Mouse (Mus musculus) midbrain, embryonic 11.5 days (tissue): ENCODE measurements at regions not wholly inside any gene's neighbourhood (a gene's known extent, or its start where the extent isn't known, plus 50 kb on each side); places are given as distances from the start of the nearest gene placed in this dataset.
A peak's percentile ranks its signal among the peaks of the same experiment; 100 is the strongest.

Source experiments
- ATAC-seq: fragments of 200-750 bp; cut with Nextera tagmentation; 2 replicates; pipeline ENCODE4 v1.8.0; 2017; ENCODE audit warnings: moderate TSS enrichment, moderate library complexity; ENCODE audit not compliant: low FRiP score
- DNase-seq: peaks from one replicate; pipeline ENCODE4 v3.0.0; 2015; ENCODE audit warnings: low spot score; ENCODE audit errors: missing footprints
- H3K27ac ChIP-seq: fragments of 300-500 bp; sonication (generic); 2 replicates; pipeline ENCODE4 v1.5.1; 2014; ENCODE audit warnings: low read depth, low read length
- H3K27me3 ChIP-seq: fragments of 300-500 bp; sonication (generic); 2 replicates; pipeline ENCODE4 v1.6.1; 2014; ENCODE audit warnings: mild to moderate bottlenecking, low read length, moderate library complexity, mixed read lengths; ENCODE audit not compliant: control insufficient read depth, insufficient read depth
- H3K36me3 ChIP-seq: fragments of 300-500 bp; sonication (generic); 2 replicates; pipeline ENCODE4 v1.6.1; 2014; ENCODE audit warnings: mild to moderate bottlenecking, low read length, moderate library complexity, mixed read lengths; ENCODE audit not compliant: control insufficient read depth, insufficient read depth
- H3K4me1 ChIP-seq: fragments of 300-500 bp; sonication (generic); 2 replicates; pipeline ENCODE4 v1.6.1; 2014; ENCODE audit warnings: low read length; ENCODE audit not compliant: control insufficient read depth, insufficient read depth
- H3K4me2 ChIP-seq: fragments of 300-500 bp; sonication (generic); 2 replicates; pipeline ENCODE4 v1.6.1; 2014; ENCODE audit warnings: mild to moderate bottlenecking, moderate library complexity
- H3K4me3 ChIP-seq: fragments of 300-500 bp; sonication (generic); 2 replicates; pipeline ENCODE4 v1.5.1; 2014; ENCODE audit warnings: low read depth, low read length
- H3K9ac ChIP-seq: fragments of 300-500 bp; sonication (generic); 2 replicates; pipeline ENCODE4 v1.6.1; 2014; ENCODE audit warnings: low read length
- H3K9me3 ChIP-seq: fragments of 300-500 bp; sonication (generic); 2 replicates; pipeline ENCODE4 v1.6.1; 2016; ENCODE audit warnings: low read length; ENCODE audit not compliant: control insufficient read depth
- WGBS: fragments of 180-500 bp; shearing (Covaris S2); extraction: QIAGEN DNeasy Blood & Tissue Kit; methylation state at CpG from one replicate; pipeline ENCODE4 v1.1.7; 2014; 5-methylcytosine and 5-hydroxymethylcytosine counted together

DNA sequence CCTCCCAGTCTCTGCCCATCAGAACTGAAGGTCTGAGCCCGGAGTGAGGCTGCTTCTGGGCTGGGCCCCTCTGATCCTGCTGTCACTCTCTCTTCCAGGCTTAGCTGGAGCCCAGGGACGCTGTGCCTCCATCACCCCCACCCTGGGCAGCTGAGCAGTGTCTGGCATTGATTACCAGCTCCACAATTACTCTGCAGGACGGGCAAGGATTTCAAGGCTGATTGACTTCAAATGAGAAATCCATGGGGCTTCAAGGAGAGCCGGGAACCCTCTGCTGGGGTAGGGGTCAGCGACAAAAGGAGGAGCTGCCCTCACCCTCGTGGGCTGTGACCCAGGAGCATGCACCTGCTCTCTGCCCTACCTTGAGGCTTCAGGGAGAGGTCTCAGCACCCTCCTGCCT lies 107.1 kb upstream of the Csf3r start:
- ATAC-seq, result no peak
- Histone ChIP-seq H3K36me3 (no peaks in the 10 kb centered on the region), H3K9me3 (no peaks in the 10 kb centered on the region), H3K27ac (no peak overlapping the region), H3K9ac (no peak overlapping the region), H3K4me2 (no peak overlapping the region), H3K4me1 (peaks cover 13% of the 10 kb centered on the region), H3K4me3 (no peak overlapping the region), H3K27me3 (no peaks in the 10 kb centered on the region; the same call in 1 of the 2 replicates)
- WGBS, result under 1% methylated on average over 6 of the region's 6 CpGs
- no peak for DNase-seq

DNA sequence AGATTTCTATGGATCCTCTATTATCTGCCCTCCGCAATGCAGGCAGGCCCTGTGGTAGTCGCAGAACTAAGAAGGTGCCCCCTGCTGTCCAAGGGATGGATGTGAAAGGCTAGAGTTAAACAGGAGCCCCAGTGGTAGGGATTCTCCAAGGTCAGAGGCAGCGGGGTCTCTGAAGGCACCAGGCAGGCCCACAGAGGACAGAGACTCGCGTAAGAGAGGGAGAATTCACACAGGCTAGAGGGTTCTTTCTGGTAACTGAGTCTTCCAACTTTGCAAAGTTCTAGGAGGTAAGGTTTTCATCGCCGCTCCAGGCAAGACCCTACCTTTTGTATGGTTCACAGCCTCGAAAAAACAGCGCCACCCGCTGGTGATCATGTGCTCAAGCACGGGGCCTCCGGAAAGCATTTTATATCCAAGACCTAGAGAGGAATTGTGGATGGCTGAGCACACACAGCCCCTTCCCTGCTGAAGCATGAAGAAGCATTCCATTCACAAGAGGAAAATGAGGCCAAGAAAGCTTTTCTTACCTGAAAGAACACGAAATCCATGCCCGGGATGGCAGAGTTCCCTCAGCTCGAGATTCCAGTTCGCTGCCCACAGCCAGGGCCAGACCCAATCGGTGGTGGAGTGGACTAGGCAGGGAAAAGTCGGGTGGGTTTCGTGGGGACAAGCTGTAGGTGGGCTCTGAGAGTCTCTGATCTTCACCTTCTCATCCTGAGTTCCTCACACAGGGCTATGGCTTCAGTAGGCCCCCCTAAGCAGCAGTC lies 102.6 kb upstream of the Csf3r start:
- Histone ChIP-seq H3K27ac (no peak overlapping the region), H3K9ac (peak overlapping the region; percentile 43), H3K27me3 (no peaks in the 10 kb centered on the region; the same call in 1 of the 2 replicates), H3K4me2 (peak overlapping the region; percentile 38), H3K36me3 (no peaks in the 10 kb centered on the region), H3K4me1 (peaks cover 25% of the 10 kb centered on the region), H3K9me3 (no peaks in the 10 kb centered on the region), H3K4me3 (no peak overlapping the region)
- WGBS, result 5% methylated on average over 19 of the region's 19 CpGs
- DNase-seq (peak; percentile 97), ATAC-seq (peak; percentile 53)

DNA sequence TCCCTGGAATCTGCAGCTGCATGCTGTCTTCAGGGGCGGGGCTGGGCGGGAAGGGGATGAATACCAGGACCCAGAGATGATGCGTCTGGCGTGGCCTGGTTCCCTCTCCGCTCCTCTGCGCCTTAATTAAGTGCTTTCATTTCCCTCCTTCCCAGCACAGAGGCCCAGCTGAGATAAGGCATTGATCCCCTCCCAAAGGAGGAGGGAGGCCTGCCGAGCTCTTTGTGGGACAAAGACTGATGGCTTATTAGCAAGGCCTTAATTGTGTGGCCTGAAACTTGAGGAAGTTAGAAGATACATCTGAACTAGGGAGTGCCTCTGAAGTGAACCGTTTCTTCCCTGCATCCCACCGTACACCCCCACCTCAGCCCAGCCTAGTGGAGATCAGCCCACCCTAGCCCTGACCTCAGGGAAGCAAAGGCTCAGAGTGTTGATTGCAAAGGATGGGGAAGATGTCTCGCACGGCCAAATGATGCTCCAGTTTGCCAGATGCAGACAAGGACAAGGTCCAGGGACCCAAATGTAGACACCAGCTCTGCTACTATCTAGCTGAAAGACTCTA lies 102.0 kb upstream of the Csf3r start:
- no peak overlapping the region for H3K4me3 ChIP-seq
- no peak overlapping the region; the same call in 1 of the 2 replicates for H3K9ac ChIP-seq
- DNase-seq, result peak; percentile 87
- H3K4me1 ChIP-seq, result peaks cover 18% of the 10 kb centered on the region
- H3K4me2 ChIP-seq, result no peak overlapping the region
- WGBS, result 9% methylated on average over 11 of the region's 11 CpGs
- ATAC-seq, result peak; percentile 47
- H3K27ac ChIP-seq, result 0 out of 2 replicates have a peak overlapping the region, but pooled peaks have one; percentile 7
- H3K9me3 ChIP-seq, result no peaks in the 10 kb centered on the region
- no peaks in the 10 kb centered on the region for H3K36me3 ChIP-seq
- H3K27me3 ChIP-seq, result no peaks in the 10 kb centered on the region; the same call in 1 of the 2 replicates

DNA sequence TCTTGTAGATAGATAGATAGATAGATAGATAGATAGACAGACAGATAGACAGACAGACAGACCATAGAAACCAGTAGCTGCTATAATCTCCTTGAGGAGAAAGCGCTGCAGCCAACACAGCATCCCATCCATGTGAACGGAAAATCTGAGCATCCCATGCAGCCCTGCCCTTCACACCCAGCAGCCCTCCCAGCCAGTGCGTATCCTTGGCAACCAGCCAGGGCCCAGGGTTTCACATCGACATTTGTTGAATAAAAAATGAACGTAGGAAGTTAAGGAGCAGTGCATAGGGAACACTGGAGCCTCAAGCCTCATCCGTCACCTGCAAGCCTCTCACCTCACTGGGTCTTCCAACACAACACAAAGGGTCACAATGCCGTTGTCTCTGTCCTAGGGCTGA lies 101.1 kb upstream of the Csf3r start:
- Histone ChIP-seq H3K36me3 (no peaks in the 10 kb centered on the region), H3K4me2 (no peak overlapping the region), H3K4me1 (peaks cover 18% of the 10 kb centered on the region), H3K9ac (no peak overlapping the region), H3K4me3 (no peak overlapping the region), H3K27ac (no peak overlapping the region), H3K27me3 (no peaks in the 10 kb centered on the region; the same call in 1 of the 2 replicates), H3K9me3 (no peaks in the 10 kb centered on the region)
- 34% methylated on average over 7 of the region's 7 CpGs for WGBS
- DNase-seq, result no peak
- ATAC-seq, result peak; percentile 48; the same call in 1 of the 2 replicates

DNA sequence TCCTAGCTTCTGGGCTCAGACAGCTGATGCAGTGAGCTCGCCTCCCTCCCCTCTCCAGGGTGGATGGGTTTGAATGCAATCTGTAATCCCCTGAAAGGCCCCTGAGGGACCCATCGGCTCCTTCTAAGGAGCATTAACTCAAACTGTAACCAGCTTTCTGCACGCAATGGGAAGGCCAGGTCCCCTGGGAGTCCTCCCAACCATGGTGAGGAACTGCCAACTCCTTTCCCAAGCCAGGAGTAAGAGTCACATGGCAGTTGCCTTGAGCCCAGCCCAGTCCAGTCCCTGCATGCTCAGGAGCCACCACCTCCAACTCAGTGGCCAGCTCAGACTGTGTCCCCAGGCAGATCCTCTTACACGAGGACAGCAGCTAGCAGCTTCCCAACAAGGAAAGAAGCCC lies 96.2 kb upstream of the Csf3r start:
- no peak for ATAC-seq
- Histone ChIP-seq H3K36me3 (no peaks in the 10 kb centered on the region), H3K4me1 (peaks cover 3% of the 10 kb centered on the region; the same call in 1 of the 2 replicates), H3K4me2 (no peak overlapping the region), H3K27ac (no peak overlapping the region), H3K9ac (no peak overlapping the region), H3K9me3 (no peaks in the 10 kb centered on the region), H3K4me3 (no peak overlapping the region), H3K27me3 (no peaks in the 10 kb centered on the region)
- DNase-seq, result no peak
- 38% methylated on average over 4 of the region's 4 CpGs for WGBS

DNA sequence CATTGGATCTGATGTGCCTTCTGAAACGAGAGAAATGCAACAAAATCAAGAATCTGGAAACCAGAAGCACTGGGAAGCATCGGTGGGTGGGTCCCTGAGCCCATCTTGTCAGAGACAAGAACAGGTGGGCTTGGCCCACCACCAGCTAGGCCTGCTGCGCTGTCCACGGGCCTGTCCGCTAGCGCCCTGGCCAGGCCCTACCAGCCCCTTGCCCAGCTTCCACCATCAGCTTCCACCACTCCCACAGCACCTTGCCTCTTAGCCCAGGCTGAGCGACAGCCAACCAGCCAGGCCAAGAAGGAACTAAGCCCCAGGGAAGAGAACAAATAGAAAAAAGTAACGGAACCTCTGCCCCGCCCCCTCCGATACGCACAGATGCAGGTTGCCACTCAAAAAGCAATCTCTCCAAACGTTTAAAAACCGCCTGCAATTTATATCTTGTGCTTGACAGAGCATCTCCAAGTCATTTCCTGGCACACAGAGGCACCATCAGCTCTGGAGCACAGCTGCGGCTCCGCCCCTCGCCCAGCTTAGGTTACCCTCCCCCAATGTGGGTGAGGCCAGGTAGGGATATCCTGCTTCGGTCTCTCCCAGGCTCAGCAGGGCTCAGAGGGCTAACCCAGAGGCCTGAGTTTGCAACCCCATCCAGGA lies 95.1 kb upstream of the Csf3r start:
- ATAC-seq, result no peak
- Histone ChIP-seq H3K36me3 (no peaks in the 10 kb centered on the region), H3K27me3 (no peaks in the 10 kb centered on the region), H3K27ac (no peak overlapping the region), H3K9me3 (no peaks in the 10 kb centered on the region), H3K4me2 (no peak overlapping the region), H3K9ac (no peak overlapping the region), H3K4me3 (no peak overlapping the region), H3K4me1 (no peaks in the 10 kb centered on the region)
- DNase-seq, result no peak
- WGBS, result 72% methylated on average over 17 of the region's 17 CpGs

DNA sequence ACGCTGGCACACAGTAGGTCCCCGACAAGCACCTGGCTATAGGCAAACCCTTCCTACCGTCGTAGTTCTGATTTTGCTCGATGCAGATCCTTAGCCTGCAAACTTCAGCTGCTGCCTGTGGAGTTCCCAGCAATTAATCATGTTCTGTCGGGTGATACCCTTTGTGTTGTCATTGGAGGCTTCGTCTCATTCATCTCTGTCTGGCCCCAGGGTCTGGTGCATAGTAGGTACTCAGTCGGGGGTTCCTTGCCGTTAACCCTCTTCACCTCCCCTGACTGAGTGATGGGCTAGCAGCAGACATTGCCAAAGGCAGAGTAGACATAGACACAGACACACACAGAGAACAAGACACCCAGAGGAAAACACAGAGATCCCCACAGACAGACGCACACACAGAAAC lies 93.6 kb upstream of the Csf3r start:
- Histone ChIP-seq H3K9me3 (no peaks in the 10 kb centered on the region), H3K4me2 (no peak overlapping the region), H3K4me1 (no peaks in the 10 kb centered on the region), H3K4me3 (no peak overlapping the region), H3K36me3 (no peaks in the 10 kb centered on the region), H3K9ac (no peak overlapping the region), H3K27ac (no peak overlapping the region), H3K27me3 (no peaks in the 10 kb centered on the region)
- DNase-seq, result no peak
- no peak for ATAC-seq
- 71% methylated on average over 10 of the region's 10 CpGs for WGBS

DNA sequence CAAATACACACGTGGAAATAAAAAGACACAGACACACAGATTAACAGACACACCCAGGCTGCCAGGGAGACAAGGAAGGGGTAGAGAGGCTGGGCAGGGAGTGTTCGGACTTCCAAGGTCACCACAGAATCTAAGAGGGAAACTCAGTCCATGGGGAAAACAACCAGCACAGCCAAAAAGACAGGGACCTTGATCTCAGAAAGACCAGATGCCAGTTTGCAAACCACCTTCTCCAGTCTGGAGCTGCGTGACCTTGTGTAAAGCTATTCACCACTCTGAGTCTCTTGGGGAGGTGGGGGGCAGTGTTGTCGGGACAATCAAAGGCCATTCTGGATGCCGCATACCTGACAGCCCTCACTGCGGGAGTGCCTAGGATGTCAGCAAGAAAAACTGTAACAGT lies 93.0 kb upstream of the Csf3r start:
- DNase-seq (no peak), ATAC-seq (no peak)
- Histone ChIP-seq H3K4me1 (no peaks in the 10 kb centered on the region), H3K36me3 (no peaks in the 10 kb centered on the region), H3K27ac (no peak overlapping the region), H3K27me3 (no peaks in the 10 kb centered on the region), H3K9ac (no peak overlapping the region), H3K4me2 (no peak overlapping the region), H3K9me3 (no peaks in the 10 kb centered on the region), H3K4me3 (no peak overlapping the region)
- 71% methylated on average over 6 of the region's 6 CpGs for WGBS
